Mouse (Mus musculus) lung, embryonic 16.5 days (tissue): ENCODE measurements around the gene Irf2bp1. TPM values are rescaled to one million over a fixed set of nuclear protein-coding genes. Genes with fewer than 3 reads are reported as not detected.

ENCODE experiments used
- ATAC-seq: fragments of 200-750 bp; cut with Nextera tagmentation; 2 replicates; pipeline ENCODE4 v1.8.0; 2017; ENCODE audit warnings: low read depth, mild to moderate bottlenecking, moderate library complexity
- H3K27ac ChIP-seq: fragments of 300-500 bp; sonication (generic); 2 replicates; pipeline ENCODE4 v1.5.1; 2014; ENCODE audit warnings: mild to moderate bottlenecking, control low read depth, low read length
- H3K27me3 ChIP-seq: fragments of 300-500 bp; sonication (generic); 2 replicates; pipeline ENCODE4 v1.6.1; 2014; ENCODE audit warnings: low read depth, low read length, mixed read lengths; ENCODE audit not compliant: control insufficient read depth, insufficient read depth
- H3K36me3 ChIP-seq: fragments of 300-500 bp; sonication (generic); 2 replicates; pipeline ENCODE4 v1.6.1; 2014; ENCODE audit warnings: low read length; ENCODE audit not compliant: control insufficient read depth, insufficient read depth
- H3K4me1 ChIP-seq: fragments of 300-500 bp; sonication (generic); replicated peaks from 2 replicates; pipeline ENCODE4 v1.6.1; 2014; ENCODE audit warnings: low read length, mixed read lengths; ENCODE audit not compliant: control insufficient read depth, insufficient read depth
- H3K4me2 ChIP-seq: fragments of 300-500 bp; sonication (generic); 2 replicates; pipeline ENCODE4 v1.6.1; 2014; ENCODE audit warnings: low read depth, low read length, control low read depth
- H3K4me3 ChIP-seq: fragments of 300-500 bp; sonication (generic); 2 replicates; pipeline ENCODE4 v1.5.1; 2014; ENCODE audit warnings: mild to moderate bottlenecking, low read length, control low read depth
- H3K9ac ChIP-seq: fragments of 300-500 bp; sonication (generic); 2 replicates; pipeline ENCODE4 v1.6.1; 2014; ENCODE audit warnings: low read length, control low read depth
- H3K9me3 ChIP-seq: fragments of 300-500 bp; sonication (generic); 2 replicates; pipeline ENCODE4 v1.6.1; 2016; ENCODE audit warnings: low read length; ENCODE audit not compliant: control insufficient read depth
- WGBS: fragments of 180-500 bp; shearing (Covaris S2); extraction: QIAGEN DNeasy Blood & Tissue Kit; methylation state at CpG from one replicate; pipeline ENCODE4 v1.1.7; 2014; 5-methylcytosine and 5-hydroxymethylcytosine counted together
- polyA plus RNA-seq: library from polyadenylated mRNA; unstranded; fragments of >200 nt; fragmentation: Nextera tagmentation; extraction: Ambion mirVana; gene quantifications from 2 replicates; pipeline ENCODE4 v1.2.1, GENCODE M21; 2015

Irf2bp1 gene
- polyA plus RNA-seq, 1 experiment from 2014 or later: 16.0 TPM

DNA sequence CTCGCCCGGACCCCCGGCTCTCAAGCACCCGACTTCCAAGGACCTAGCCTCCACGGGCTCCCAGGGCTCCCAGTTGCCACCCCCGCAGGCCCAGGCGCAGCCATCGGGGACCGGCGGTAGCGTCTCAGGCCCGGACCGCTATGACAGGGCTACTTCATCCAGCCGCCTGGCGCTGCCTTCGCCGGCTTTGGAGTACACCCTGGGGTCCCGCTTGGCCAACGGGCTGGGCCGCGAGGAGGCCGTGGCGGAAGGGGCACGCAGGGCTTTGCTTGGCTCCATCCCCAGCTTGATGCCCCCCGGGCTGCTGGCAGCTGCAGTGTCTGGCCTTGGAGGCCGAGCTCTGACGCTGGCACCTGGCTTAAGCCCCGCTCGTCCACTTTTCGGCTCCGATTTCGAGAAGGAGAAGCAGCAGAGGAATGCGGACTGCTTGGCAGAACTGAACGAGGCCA lies 811 bp downstream of the Irf2bp1 start:
- H3K9ac ChIP-seq: peak overlapping the region; percentile 92
- H3K4me2 ChIP-seq: peak overlapping the region; percentile 84
- H3K27ac ChIP-seq: peak overlapping the region; percentile 98
- WGBS: 2% methylated on average over 34 of the region's 34 CpGs
- H3K27me3 ChIP-seq: no peaks in the 10 kb centered on the region
- peak; percentile 1; the same call in 1 of the 2 replicates for ATAC-seq
- peaks cover 42% of the 10 kb centered on the region for H3K4me1 ChIP-seq
- no peaks in the 10 kb centered on the region for H3K9me3 ChIP-seq
- H3K36me3 ChIP-seq: peaks cover 9% of the 10 kb centered on the region
- peak overlapping the region; percentile 68 for H3K4me3 ChIP-seq

DNA sequence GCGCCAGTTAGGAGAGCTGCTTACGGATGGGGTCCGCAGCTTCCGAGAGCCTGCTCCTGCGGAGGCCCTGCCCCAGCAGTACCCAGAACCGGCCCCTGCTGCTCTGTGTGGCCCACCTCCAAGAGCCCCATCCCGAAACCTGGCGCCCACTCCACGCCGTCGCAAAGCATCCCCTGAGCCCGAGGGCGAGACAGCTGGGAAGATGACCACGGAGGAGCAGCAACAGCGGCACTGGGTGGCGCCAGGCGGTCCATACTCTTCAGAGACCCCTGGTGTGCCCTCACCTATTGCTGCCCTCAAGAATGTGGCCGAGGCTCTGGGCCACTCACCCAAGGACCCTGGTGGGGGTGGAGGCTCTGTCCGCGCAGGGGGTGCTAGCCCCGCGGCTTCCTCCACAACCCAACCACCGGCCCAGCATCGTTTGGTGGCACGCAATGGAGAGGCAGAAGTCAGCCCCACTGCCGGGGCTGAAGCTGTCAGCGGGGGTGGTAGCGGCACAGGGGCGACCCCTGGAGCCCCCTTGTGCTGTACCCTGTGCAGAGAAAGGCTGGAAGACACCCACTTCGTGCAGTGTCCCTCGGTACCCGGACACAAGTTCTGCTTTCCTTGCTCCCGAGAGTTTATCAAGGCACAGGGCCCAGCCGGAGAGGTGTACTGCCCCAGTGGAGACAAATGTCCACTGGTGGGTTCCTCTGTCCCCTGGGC lies 1.7 kb downstream of the Irf2bp1 start:
- Histone ChIP-seq H3K4me2 (peak overlapping the region; percentile 84), H3K4me3 (peak overlapping the region; percentile 68), H3K36me3 (peaks cover 9% of the 10 kb centered on the region), H3K27me3 (no peaks in the 10 kb centered on the region), H3K9me3 (no peaks in the 10 kb centered on the region), H3K4me1 (peaks cover 42% of the 10 kb centered on the region), H3K27ac (no peak overlapping the region), H3K9ac (peak overlapping the region; percentile 92)
- 63% methylated on average over 34 of the region's 34 CpGs for WGBS
- ATAC-seq: no peak

- peak; percentile 10; the same call in 1 of the 2 replicates for ATAC-seq
- WGBS: 4% methylated on average over 12 of the region's 12 CpGs
- peak overlapping the region; percentile 50 for H3K27ac ChIP-seq
- H3K9me3 ChIP-seq: no peaks in the 10 kb centered on the region
- H3K4me3 ChIP-seq: peak overlapping the region; percentile 68
- no peaks in the 10 kb centered on the region for H3K27me3 ChIP-seq
- H3K4me2 ChIP-seq: peak overlapping the region; percentile 84
- H3K36me3 ChIP-seq: peaks cover 9% of the 10 kb centered on the region
- no peak overlapping the region; the same call in 1 of the 2 replicates for H3K9ac ChIP-seq
- peaks cover 42% of the 10 kb centered on the region for H3K4me1 ChIP-seq
Measured at GRCm38 (mm10) chr7:19006476-19006875, 2.6 kb downstream of the Irf2bp1 start.

DNA sequence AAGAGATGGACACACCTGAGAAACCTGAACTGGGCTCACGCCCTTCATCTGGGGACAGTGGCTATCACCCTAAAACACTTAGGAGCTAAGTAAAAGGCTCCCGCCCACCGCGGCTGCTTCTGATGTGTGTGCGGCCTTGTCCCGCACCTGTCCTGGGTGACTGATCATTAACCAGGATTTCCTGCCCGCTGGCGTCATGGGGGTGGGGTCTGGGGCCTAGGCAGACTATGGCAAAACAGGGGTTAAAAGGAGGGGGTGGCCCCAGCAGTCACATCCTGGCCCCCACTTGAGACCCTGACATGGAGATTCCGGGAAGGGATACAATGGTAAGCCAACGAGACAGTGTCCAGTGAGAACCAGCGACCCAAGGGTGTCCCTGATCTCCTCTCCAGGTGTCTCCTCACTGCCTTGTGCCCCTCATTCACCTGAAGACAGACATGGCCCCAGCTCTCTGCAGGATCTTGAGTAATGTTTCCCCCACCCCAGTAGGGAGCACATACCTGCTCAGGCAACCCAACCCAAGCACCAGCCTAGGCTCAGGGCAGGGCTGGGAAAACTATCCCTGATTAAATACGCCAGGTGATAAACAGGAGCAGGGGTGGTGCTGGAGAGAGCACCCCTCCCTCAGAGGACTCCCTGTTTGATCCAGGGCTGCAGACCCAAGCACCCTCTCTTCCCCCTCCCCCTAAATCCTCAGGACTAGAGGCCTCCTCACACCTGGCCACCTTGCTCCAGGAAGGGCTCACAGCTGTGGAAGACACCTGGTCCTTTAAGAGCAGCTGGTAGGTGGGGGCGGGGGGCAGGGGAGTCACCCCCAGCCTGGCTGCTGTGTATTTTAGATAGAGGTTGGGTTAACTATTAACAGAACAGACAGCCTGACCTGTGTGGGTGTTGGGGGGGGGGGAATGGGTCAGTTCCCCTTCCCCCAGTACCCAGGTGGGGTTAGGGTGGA lies 3.5 kb downstream of the Irf2bp1 start:
- Histone ChIP-seq H3K36me3 (peaks cover 9% of the 10 kb centered on the region), H3K9me3 (no peaks in the 10 kb centered on the region), H3K4me3 (no peak overlapping the region), H3K4me2 (peak overlapping the region; percentile 37), H3K27me3 (no peaks in the 10 kb centered on the region), H3K9ac (peak overlapping the region; percentile 50), H3K27ac (peak overlapping the region; percentile 50), H3K4me1 (peaks cover 41% of the 10 kb centered on the region)
- WGBS: 47% methylated on average over 13 of the region's 13 CpGs
- ATAC-seq: no peak

DNA sequence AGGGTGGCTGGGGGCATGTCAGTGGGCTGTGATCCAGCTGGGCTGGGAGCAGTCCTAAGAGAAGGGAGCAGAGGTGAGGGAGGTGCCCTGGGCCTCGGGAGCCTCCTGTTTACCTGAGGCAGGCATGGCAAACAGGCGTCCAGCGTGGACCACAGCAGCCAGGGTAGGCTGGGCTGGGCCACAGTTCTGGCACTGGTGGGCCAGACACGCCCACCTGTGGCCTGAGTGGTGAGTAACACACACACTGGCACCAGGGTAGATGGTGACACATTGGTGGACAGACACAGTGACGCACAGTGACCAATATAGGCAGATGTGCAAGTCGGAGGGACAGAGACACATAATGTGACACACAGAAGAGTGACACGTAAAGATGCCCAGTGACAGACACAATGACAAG lies 6.7 kb downstream of the Irf2bp1 start:
- no peak overlapping the region for H3K27ac ChIP-seq

DNA sequence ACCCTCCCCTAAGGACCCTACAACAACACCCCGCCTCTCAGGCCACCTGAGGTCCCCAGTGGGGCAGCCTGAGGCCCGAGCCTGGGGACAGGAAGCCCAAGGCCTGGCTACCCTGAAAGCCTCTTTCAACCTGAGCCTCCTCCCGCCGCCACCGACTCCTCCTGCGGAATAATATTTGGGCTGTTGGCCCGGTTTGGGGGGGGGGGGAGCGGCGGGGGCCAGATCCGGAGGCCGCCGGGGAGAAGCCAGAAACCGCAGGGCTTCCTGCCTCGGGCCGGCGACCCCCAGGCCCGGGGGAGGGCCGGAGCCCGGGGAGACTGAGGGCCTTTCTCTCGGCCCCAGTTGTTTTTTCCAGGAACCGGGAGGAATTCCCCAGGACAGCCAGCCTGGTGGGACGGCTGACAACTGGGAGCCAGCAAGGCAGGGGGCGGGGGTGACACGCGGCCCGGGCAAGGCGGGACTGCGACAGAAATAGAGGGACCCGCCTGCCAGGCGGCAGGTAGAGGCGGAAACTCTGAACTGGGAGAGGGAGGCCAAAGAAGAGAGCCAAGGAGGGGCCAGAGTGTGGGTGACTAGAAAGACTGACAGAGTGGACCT lies 8.3 kb downstream of the Irf2bp1 start:
- Histone ChIP-seq H3K27ac (peak overlapping the region; percentile 89), H3K27me3 (no peaks in the 10 kb centered on the region), H3K9ac (peak overlapping the region; percentile 88), H3K4me2 (peak overlapping the region; percentile 84), H3K4me3 (peak overlapping the region; percentile 52), H3K4me1 (peaks cover 20% of the 10 kb centered on the region), H3K36me3 (no peaks in the 10 kb centered on the region), H3K9me3 (no peaks in the 10 kb centered on the region)
- WGBS: under 1% methylated on average over 31 of the region's 31 CpGs
- ATAC-seq: peak; percentile 74

More for the DNA sequence above, 6.7 kb downstream of the Irf2bp1 start:
- Histone ChIP-seq H3K4me2 (no peak overlapping the region), H3K27me3 (no peaks in the 10 kb centered on the region), H3K9me3 (no peaks in the 10 kb centered on the region), H3K4me1 (peaks cover 35% of the 10 kb centered on the region), H3K36me3 (peaks cover 6% of the 10 kb centered on the region), H3K9ac (no peak overlapping the region), H3K4me3 (no peak overlapping the region)
- ATAC-seq: no peak
- WGBS: 73% methylated on average over 7 of the region's 7 CpGs

DNA sequence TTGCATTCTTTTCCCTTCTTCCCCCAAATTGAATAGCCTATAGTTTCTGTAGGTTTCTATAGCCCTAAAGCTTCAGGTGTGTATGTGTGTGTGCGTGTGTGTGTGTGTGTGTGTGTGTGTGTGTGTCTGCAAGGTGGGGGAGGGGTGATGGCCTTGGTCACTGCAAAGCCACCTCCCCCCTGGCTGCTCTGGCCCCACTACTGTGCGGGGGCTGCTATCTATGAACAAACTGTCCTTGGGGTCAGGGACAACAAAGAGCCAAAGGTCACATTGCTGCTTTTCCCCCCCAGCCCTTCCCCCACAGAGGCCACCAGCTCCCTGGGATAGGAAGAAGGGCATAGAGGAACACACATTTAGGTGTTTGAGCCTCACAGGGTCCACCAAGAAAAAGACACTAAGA lies 9.0 kb downstream of the Irf2bp1 start:
- Histone ChIP-seq H3K4me2 (no peak overlapping the region; the same call in 1 of the 2 replicates), H3K9me3 (no peaks in the 10 kb centered on the region), H3K27ac (no peak overlapping the region), H3K9ac (no peak overlapping the region), H3K4me3 (no peak overlapping the region), H3K27me3 (no peaks in the 10 kb centered on the region), H3K4me1 (peaks cover 14% of the 10 kb centered on the region), H3K36me3 (no peaks in the 10 kb centered on the region)
- WGBS: 32% methylated on average over 2 of the region's 2 CpGs
- no peak for ATAC-seq

GRCm38 (mm10) chr7:19014452-19014851 lies 10.6 kb downstream of the Irf2bp1 start:
- WGBS: 68% methylated on average over 14 of the region's 15 CpGs
- no peaks in the 10 kb centered on the region for H3K27me3 ChIP-seq
- no peak overlapping the region for H3K9ac ChIP-seq
- no peak overlapping the region for H3K27ac ChIP-seq
- peaks cover 14% of the 10 kb centered on the region for H3K4me1 ChIP-seq
- H3K36me3 ChIP-seq: no peaks in the 10 kb centered on the region
- no peaks in the 10 kb centered on the region for H3K9me3 ChIP-seq
- H3K4me3 ChIP-seq: no peak overlapping the region
- ATAC-seq: no peak
- no peak overlapping the region for H3K4me2 ChIP-seq

DNA sequence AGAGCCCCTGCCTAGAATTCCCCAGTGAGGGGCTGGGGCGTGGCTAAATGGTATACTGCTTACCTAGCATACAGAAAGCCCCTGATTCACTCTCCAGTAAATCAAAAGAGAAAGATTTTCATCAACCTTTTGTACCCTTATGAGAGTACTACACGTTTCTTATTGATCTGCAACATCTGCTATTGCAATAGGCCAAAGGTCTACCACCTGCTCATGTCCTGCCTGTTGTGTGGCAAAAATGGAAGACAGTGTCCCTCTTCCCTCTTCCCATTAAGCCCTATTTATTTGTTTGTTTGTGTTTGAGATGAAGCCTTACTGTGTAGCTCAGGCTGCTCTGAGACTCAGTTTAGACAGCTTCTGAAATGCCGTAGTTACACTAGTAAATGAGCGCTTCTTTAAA lies 12.2 kb downstream of the Irf2bp1 start:
- Histone ChIP-seq H3K4me1 (peaks cover 17% of the 10 kb centered on the region), H3K4me2 (no peak overlapping the region), H3K27ac (no peak overlapping the region), H3K9me3 (no peaks in the 10 kb centered on the region), H3K9ac (no peak overlapping the region), H3K36me3 (no peaks in the 10 kb centered on the region), H3K27me3 (peaks cover under 1% of the 10 kb centered on the region; the same call in 1 of the 2 replicates), H3K4me3 (no peak overlapping the region)
- 87% methylated on average over 4 of the region's 4 CpGs for WGBS
- ATAC-seq: no peak
